Mouse (Mus musculus) CH12.LX (cell line): Measurements from ENCODE around the gene Tmem129. TPM values are rescaled to one million over a fixed set of nuclear protein-coding genes. Genes with fewer than 3 reads are reported as not detected.

Experiments used
- DNase-seq: peaks from one replicate; pipeline ENCODE4 v3.0.0-alpha.2; 2013; ENCODE audit errors: extremely low read depth
- H3K27ac ChIP-seq: 2 replicates; pipeline ENCODE4 v1.5.1; 2012; ENCODE audit warnings: low read depth, mild to moderate bottlenecking, control low read depth, moderate library complexity; ENCODE audit not compliant: insufficient read depth
- H3K27me3 ChIP-seq: replicated peaks from 2 replicates; pipeline ENCODE3; 2012; ENCODE audit warnings: inconsistent platforms
- H3K36me3 ChIP-seq, 2 experiments: replicated peaks in 1 of 2; 2 replicates each; pipeline versions ENCODE3 to v1.6.1; 2012; ENCODE audit warnings: inconsistent platforms in 1 of 2, low read length in 1 of 2, mild to moderate bottlenecking in 1 of 2, mixed read lengths in 1 of 2, moderate library complexity in 1 of 2; ENCODE audit not compliant: control insufficient read depth in 1 of 2, insufficient read depth in 1 of 2
- H3K4me1 ChIP-seq, 2 experiments: 2 replicates each; pipeline ENCODE4 v1.6.1; 2012; ENCODE audit warnings: inconsistent platforms in 1 of 2, moderate library complexity in 1 of 2; ENCODE audit not compliant: insufficient read depth in 2 of 2, control insufficient read depth in 1 of 2
- H3K4me2 ChIP-seq: 2 replicates; pipeline ENCODE4 v1.6.1; 2012; ENCODE audit warnings: low read depth, mild to moderate bottlenecking, control low read depth; ENCODE audit not compliant: poor library complexity, insufficient read depth, severe bottlenecking
- H3K4me3 ChIP-seq, 3 experiments: fragments of 150-350 bp in 1 of 3; sonication (generic) in 1 of 3; replicated peaks in 1 of 3; 2 replicates each; pipeline versions ENCODE3 to v1.5.1; 2011 to 2012; ENCODE audit warnings: low read depth in 2 of 3, low read length in 2 of 3, mild to moderate bottlenecking in 2 of 3, moderate library complexity in 2 of 3, control low read depth in 1 of 3, improper control_type of control experiment in 1 of 3, inconsistent platforms in 1 of 3, mixed read lengths in 1 of 3; ENCODE audit not compliant: poor library complexity in 1 of 3
- H3K79me2 ChIP-seq: replicated peaks from 2 replicates; pipeline ENCODE4 v1.6.1; 2012; ENCODE audit warnings: mild to moderate bottlenecking, moderate library complexity; ENCODE audit not compliant: control insufficient read depth, poor library complexity, insufficient read depth, severe bottlenecking; ENCODE audit errors: extremely low read depth
- H3K9ac ChIP-seq: 2 replicates; pipeline ENCODE4 v1.6.1; 2012; ENCODE audit warnings: low read depth, mild to moderate bottlenecking, control low read depth, moderate library complexity; ENCODE audit not compliant: insufficient read depth
- H3K9me3 ChIP-seq: replicated peaks from 2 replicates; pipeline ENCODE3; 2012; ENCODE audit warnings: low read length, inconsistent platforms, mixed read lengths
- BHLHE40 ChIP-seq: IDR thresholded peaks from 2 replicates; pipeline ENCODE4 v1.6.1; 2011; ENCODE audit warnings: mild to moderate bottlenecking, low read depth, low read length, improper control_type of control experiment
- CHD1 ChIP-seq: IDR thresholded peaks from 2 replicates; pipeline ENCODE4 v1.6.1; 2012; ENCODE audit warnings: low read depth, low read length, improper control_type of control experiment, inconsistent platforms
- CHD2 ChIP-seq: IDR thresholded peaks from 2 replicates; pipeline ENCODE4 v1.6.1; 2011; ENCODE audit warnings: low read length, improper control_type of control experiment
- CTCF ChIP-seq, 2 experiments: IDR thresholded peaks in 1 of 2; conservative IDR thresholded peaks in 1 of 2; 2 replicates each; pipeline ENCODE4 v1.5.1; 2011 to 2012; ENCODE audit warnings: low read depth in 2 of 2, low read length in 2 of 2, improper control_type of control experiment in 1 of 2, inconsistent platforms in 1 of 2, mild to moderate bottlenecking in 1 of 2, moderate library complexity in 1 of 2
- ETS1 ChIP-seq: conservative IDR thresholded peaks from 2 replicates; pipeline ENCODE4 v1.6.1; 2012; ENCODE audit warnings: low read depth, mild to moderate bottlenecking, inconsistent platforms, low read length, improper control_type of control experiment, moderate library complexity
- IRF4 ChIP-seq: IDR thresholded peaks from 2 replicates; pipeline ENCODE4 v1.6.1; 2014; ENCODE audit warnings: low read depth, mild to moderate bottlenecking, inconsistent platforms, low read length, improper control_type of control experiment
- JUND ChIP-seq: conservative IDR thresholded peaks from 2 replicates; pipeline ENCODE4 v1.6.1; 2011; ENCODE audit warnings: low read depth, low read length, improper control_type of control experiment
- MAFK ChIP-seq: IDR thresholded peaks from 2 replicates; pipeline ENCODE4 v1.6.1; 2011; ENCODE audit warnings: low read length, improper control_type of control experiment; ENCODE audit not compliant: insufficient replicate concordance
- MAX ChIP-seq: IDR thresholded peaks from 2 replicates; pipeline ENCODE4 v1.6.1; 2011; ENCODE audit warnings: low read length, improper control_type of control experiment
- MAZ ChIP-seq: IDR thresholded peaks from 2 replicates; pipeline ENCODE4 v1.6.1; 2012; ENCODE audit warnings: low read depth, mild to moderate bottlenecking, inconsistent platforms, low read length, improper control_type of control experiment, moderate library complexity
- MXI1 ChIP-seq: IDR thresholded peaks from 2 replicates; pipeline ENCODE4 v1.6.1; 2011; ENCODE audit warnings: mild to moderate bottlenecking, low read depth, low read length, improper control_type of control experiment
- MYC ChIP-seq: IDR thresholded peaks from 2 replicates; pipeline ENCODE4 v1.6.1; 2011; ENCODE audit warnings: low read depth, mild to moderate bottlenecking, improper control_type of control experiment, low read length
- PAX5 ChIP-seq: IDR thresholded peaks from 2 replicates; pipeline ENCODE4 v1.6.1; 2012; ENCODE audit warnings: low read length, inconsistent platforms, mixed read lengths
- POLR2A ChIP-seq: IDR thresholded peaks from 2 replicates; pipeline ENCODE4 v1.6.1; 2011; ENCODE audit warnings: low read depth, mild to moderate bottlenecking, improper control_type of control experiment, low read length
- RCOR1 ChIP-seq: conservative IDR thresholded peaks from 2 replicates; pipeline ENCODE4 v1.6.1; 2012; ENCODE audit warnings: low read depth, mild to moderate bottlenecking, inconsistent platforms, low read length, improper control_type of control experiment
- SMC3 ChIP-seq: IDR thresholded peaks from 2 replicates; pipeline ENCODE4 v1.6.1; 2011; ENCODE audit warnings: low read depth, low read length, improper control_type of control experiment
- UBTF ChIP-seq: IDR thresholded peaks from 2 replicates; pipeline ENCODE4 v1.6.1; 2012; ENCODE audit warnings: low read depth, mild to moderate bottlenecking, inconsistent platforms, low read length, improper control_type of control experiment, moderate library complexity
- ZC3H11A ChIP-seq: IDR thresholded peaks from 2 replicates; pipeline ENCODE4 v1.6.1; 2012; ENCODE audit warnings: low read depth, mild to moderate bottlenecking, inconsistent platforms, low read length, improper control_type of control experiment
- ZKSCAN1 ChIP-seq: IDR thresholded peaks from 2 replicates; pipeline ENCODE4 v1.6.1; 2012; ENCODE audit warnings: low read depth, inconsistent platforms, low read length, improper control_type of control experiment, borderline replicate concordance
- ZMIZ1 ChIP-seq: IDR thresholded peaks from 2 replicates; pipeline ENCODE4 v1.6.1; 2012; ENCODE audit warnings: low read depth, mild to moderate bottlenecking, inconsistent platforms, low read length, improper control_type of control experiment
- ZNF384 ChIP-seq: IDR thresholded peaks from 2 replicates; pipeline ENCODE4 v1.6.1; 2012; ENCODE audit warnings: low read depth, low read length, improper control_type of control experiment, inconsistent platforms
- dilution Hi-C: fragments of 300-500 bp; cut with MboI; formaldehyde crosslinking; loops from 2 replicates; pipeline ENCODE4 v1.14.3; 2020; ENCODE audit warnings: low sequenced_read_pairs; ENCODE audit not compliant: extremely low pct_unique_long_range_greater_than_20kb, extremely low pct_ligation_motif_present
- in situ Hi-C: fragments of 300-500 bp; cut with MboI; formaldehyde crosslinking; loops from 3 replicates; pipeline ENCODE4 v1.14.3; 2019; ENCODE audit warnings: low sequenced_read_pairs, low pct_ligation_motif_present, low pct_unique_long_range_greater_than_20kb, mixed read lengths
- polyA plus RNA-seq: library from polyadenylated mRNA; unstranded; fragments of >175 nt; gene quantifications from 2 replicates; pipeline ENCODE4 v1.2.1, GENCODE M21; 2012; ENCODE audit warnings: low read depth; ENCODE audit not compliant: insufficient read length
- total RNA-seq, 2 experiments: library from RNA; depleted of rRNA; stranded (reverse); fragments of 300-350 nt in 1 of 2; fragments of >200 nt in 1 of 2; gene quantifications; 2 replicates each; pipeline ENCODE4 v1.2.3; 2012 to 2014

Tmem129 gene
- total and polyA plus RNA-seq, 3 experiments, result 10.8 to 15.2 (median 12.7) TPM

- H3K4me3 ChIP-seq, result no peak overlapping the region
- no peaks in the 10 kb centered on the region for H3K9me3 ChIP-seq
- no peaks in the 10 kb centered on the region for H3K27me3 ChIP-seq
- peaks cover 0 to 13% of the 10 kb centered on the region in 2 experiments; a peak in 2 of 4 replicates for H3K4me1 ChIP-seq
- 0 out of 2 replicates have a peak, but pooled peaks cover 4% of the 10 kb centered on the region for H3K79me2 ChIP-seq
- no peak overlapping the region for H3K4me2 ChIP-seq
- H3K36me3 ChIP-seq, result peaks cover 18 to 74% of the 10 kb centered on the region in 2 experiments
- DNase-seq, result no peak
- TF ChIP-seq MAFK (no peak), MAZ (no peak), MXI1 (no peak), ZC3H11A (no peak), IRF4 (no peak), ZMIZ1 (no peak), PAX5 (no peak), CHD1 (no peak), CHD2 (no peak), ZKSCAN1 (no peak), POLR2A (no peak), ETS1 (no peak)
- in situ Hi-C loops (no loop called here), dilution Hi-C loops (no loop called here)
- H3K9ac ChIP-seq, result no peak overlapping the region
- no peak overlapping the region for H3K27ac ChIP-seq
Measured at GRCm38 (mm10) chr5:33614391-33614790, 43.8 kb downstream of the Tmem129 start.

- in situ Hi-C loops, result no loop called here
- peaks cover 42 to 86% of the 10 kb centered on the region in 2 experiments for H3K36me3 ChIP-seq
Measured at GRCm38 (mm10) chr5:33611795-33612194, 46.4 kb downstream of the Tmem129 start.

More at GRCm38 (mm10) chr5:33611795-33612194, 46.4 kb downstream of the Tmem129 start:
- no peak overlapping the region for H3K4me2 ChIP-seq
- no peak for TF ChIP-seq JUND
- no peak for TF ChIP-seq MXI1
- TF ChIP-seq MAX, result no peak
- no peak for TF ChIP-seq BHLHE40
- no peak for TF ChIP-seq CTCF (conservative IDR thresholded peaks at IDR 0.05 in 1 of 2, IDR thresholded peaks at IDR 0.05 in 1 of 2; ENCODE audit: low read depth in 2 of 2, low read length in 2 of 2)
- no peak for TF ChIP-seq UBTF
- TF ChIP-seq ZNF384, result no peak
- TF ChIP-seq ZKSCAN1, result no peak
- TF ChIP-seq RCOR1, result no peak
- TF ChIP-seq SMC3, result no peak
- TF ChIP-seq MYC, result no peak
- TF ChIP-seq, all 38 proteins: peak for 0
- no peak for DNase-seq
- dilution Hi-C loops, result no loop called here
- Histone ChIP-seq H3K9me3 (no peaks in the 10 kb centered on the region), H3K79me2 (0 out of 2 replicates have a peak, but pooled peaks cover 4% of the 10 kb centered on the region), H3K4me1 (peaks cover 0 to 5% of the 10 kb centered on the region in 2 experiments; a peak in 1 of 4 replicates), H3K4me3 (no peak overlapping the region), H3K27ac (no peak overlapping the region), H3K27me3 (no peaks in the 10 kb centered on the region), H3K9ac (no peak overlapping the region)
